Mouse (Mus musculus): ENCODE measurements at regions not wholly inside any gene's neighbourhood (a gene's known extent, or its start where the extent isn't known, plus 50 kb on each side); places are given as distances from the start of the nearest gene placed in this dataset.
A peak's percentile ranks its signal among the peaks of the same experiment; 100 is the strongest.
"Not testable (repeated sequence)": the region's sequence is repeated elsewhere in the genome, so short reads cannot be mapped to it uniquely, and the experiment has no call there.

DNA sequence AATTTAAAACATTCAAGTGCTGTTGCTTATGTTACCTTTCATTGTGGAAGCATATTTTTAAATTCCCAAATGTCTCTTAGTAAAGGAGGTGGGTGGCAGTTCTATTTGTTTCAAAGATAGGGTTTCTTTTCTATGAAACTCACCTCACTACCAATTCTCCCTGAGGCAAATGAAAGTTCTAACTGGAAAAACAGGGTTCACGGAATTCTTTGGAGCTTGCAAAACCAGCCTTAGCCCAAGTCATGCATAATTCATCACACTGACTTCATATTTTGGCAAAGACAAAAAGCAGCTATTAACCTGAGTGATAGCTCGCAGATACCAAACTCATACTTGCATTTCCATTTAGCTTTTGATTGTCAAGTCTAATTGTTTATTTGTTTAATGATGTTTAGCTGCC is 73.8 kb downstream of the Dio2 start:
- DNase-seq (ENCODE audit: low spot score) = no peak

DNA sequence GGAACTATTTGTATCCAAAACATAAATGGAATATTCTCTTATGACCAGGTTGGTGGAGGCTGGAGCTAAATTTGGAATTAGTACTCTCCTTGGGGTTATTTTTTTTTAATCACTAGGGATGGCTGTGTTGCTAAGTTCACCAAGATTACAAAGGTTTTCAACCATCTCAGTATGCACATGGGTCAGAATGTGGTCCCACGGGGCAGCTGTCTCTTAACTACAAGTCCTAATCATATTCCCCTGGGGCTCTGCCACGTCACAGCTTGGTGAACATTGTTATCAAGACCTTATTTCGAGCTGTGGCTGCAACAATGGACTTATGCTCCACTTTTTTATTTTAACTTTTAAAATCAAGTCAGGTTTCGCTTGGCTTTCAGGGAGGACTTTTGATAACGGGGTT is 92.8 kb downstream of the Dio2 start:
- no peak for DNase-seq (ENCODE audit: low spot score)

DNA sequence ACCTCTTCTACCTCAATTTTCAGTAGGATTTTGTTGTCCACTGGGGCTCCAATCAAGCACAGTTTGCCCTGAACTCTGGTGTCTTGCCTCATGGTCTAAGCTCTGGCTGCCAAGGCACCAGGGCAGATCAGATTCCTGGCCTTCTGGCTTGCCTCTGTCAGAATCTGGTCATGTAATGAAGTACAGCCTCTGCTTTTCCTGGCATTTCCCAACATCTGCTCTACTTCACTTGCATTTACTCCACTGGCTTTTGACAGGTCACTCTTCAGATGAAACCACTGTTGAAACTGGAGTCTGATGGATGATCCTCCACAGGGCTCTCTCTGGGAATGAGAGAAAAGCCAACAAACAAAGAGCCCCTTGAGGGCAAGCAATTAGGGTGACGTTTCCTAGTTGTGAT is 94.3 kb downstream of the Dio2 start:
- DNase-seq (ENCODE audit: low spot score) = no peak

DNA sequence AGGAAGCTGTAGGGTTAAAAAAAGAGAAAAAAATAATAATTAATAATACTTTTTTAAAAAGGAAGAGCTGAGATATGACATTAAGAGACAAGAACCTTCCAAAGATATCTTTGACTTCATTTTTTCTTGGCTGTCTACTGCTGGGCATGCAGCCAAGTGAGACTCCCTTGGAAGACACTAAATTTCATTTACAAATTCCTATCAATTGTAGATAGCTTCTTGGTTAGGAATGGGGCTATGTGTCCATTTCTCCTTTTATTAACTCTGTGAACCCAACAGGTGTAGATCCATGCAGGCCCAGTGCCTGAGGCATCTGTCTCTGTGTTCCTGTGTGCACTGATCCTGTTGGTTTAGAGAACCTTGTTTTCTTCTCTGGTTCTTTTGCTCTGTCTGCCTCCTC is 113.4 kb downstream of the Dio2 start:
- no peak for DNase-seq (ENCODE audit: low spot score)

DNA sequence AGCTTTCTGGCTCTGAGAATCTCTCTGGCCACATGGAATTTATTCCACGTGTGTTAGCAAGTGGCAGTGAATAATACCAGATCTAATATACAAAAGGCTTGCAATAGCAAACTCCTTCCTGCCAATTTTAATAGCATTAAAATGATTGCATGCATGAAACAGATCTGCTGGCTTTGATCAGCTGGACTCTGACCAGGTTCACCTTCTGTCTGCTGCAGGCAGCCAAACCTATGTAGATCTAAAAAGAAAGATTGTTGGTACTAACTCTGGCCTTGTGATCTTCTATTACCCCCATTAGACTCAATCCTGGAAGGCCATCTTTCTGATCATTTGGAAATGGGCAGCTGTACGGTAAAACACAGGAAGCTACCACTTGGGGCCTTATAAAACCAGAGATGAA is 114.8 kb downstream of the Dio2 start:
- DNase-seq (ENCODE audit: low spot score) = no peak

DNA sequence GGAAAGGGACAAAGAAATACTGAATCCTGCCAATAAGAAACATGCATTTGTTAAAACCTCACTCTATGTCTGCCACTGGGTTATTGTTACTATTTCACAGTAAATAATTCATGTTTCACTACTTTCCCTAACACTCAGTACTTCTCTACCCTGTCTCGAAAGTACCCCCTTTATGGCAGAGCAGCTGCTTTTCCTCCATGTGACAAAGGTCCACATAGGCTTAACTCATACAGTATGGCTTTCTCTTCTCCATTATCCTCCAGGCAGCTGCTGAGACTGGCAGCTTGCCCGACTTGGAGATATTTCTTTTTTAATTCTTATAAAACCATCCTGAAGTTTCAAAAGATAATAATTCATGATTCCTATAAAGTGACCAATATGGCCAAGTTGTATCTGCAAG is 129.4 kb downstream of the Dio2 start:
- DNase-seq (ENCODE audit: low spot score) = no peak

DNA sequence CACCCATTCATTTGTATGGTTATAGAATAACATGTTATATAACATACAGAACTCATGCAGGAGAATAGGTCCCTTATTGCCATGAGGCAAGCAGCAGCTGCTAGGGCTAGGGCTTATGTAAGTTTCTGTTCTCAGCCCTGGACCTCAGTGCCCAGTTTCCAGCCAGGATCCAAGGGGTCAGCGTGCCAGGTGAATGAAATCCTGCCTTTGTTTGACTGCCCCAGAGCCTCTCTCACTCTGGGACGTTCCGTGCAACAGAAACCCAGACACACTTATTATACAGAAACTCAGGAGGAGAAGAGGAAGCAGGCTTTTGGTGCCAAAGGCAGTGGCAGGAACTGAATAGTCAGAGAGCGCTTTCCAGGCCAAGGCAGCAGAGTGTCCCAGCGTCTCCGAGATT is 130.3 kb downstream of the Dio2 start:
- DNase-seq (ENCODE audit: low spot score) = peak; percentile 14

DNA sequence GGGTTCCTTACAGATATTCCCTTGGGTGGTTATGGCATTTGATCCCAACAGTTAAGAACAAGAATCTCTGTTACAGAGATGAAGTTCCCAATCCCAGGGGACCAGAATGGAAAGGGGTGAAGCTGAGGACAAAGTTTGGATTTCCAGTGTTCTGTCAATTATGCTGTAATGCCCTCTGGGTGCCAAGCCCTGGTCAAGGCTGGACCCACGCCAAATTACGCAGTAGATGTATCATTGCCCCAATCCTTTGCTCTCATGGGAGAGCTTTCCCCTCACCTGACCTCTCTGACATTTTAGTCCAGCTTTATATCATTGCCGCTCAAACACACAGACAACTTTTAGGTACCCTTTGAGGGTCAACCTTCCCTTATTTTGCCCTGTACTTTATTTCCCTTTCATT is 158.2 kb downstream of the Dio2 start:
- DNase-seq (ENCODE audit: low spot score) = no peak

DNA sequence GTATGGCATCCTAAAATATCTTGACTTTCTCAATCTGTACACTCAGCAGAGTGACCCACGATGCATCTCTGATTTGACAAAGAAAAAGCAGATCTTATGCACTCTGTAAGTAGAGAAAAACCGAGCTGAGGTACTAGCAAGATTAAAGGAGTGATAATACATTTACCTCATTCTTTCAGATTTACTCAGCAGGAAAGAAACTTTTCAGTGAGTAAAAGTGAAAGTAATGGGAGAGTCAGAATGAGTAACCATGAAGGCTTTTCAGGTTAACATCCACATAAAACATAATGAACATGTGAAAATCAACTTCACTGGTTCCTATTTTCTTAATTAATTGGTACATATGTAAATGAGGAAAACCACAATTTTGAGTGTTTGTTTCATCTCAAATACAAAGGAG is 162.1 kb downstream of the Dio2 start:
- DNase-seq (ENCODE audit: low spot score) = no peak

DNA sequence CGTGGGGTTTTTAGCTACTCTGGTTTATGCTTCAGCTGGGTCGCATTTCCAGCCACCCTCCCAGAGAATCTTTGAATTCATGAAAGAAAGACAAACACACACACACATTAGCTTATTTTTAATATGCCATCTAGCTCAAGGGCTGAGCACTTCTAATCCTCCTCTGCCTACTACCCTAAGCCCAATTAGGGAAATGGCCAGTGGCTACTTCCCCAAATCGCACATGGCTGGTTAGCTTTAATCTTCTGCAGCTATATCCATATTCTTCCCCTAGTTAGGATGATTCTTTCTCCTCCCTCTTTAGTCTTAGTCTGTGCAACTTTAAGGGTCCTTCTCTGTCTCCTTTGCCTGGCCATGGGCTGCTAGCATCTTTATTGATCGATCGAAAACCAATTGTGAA is 166.3 kb downstream of the Dio2 start:
- DNase-seq (ENCODE audit: low spot score) = no peak

DNA sequence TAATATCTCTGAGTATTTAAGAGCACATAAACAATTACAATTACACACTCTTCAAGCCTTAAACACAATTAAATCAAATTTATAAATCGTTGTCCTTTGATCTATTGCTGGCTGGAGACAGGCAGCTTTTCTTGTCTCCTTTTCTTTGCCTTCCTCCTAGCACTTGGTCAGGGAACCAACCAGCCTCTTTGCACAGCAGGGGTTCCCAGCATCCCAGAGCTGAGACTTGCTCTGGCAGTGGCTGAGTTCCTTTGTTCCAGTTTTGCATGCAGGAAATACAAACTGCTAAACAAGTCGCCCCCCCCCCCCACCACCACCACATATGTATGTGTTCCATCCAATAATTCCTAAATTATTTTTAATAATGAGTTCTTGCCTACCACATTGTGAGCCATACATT is 166.7 kb downstream of the Dio2 start:
- no peak for DNase-seq (ENCODE audit: low spot score)

DNA sequence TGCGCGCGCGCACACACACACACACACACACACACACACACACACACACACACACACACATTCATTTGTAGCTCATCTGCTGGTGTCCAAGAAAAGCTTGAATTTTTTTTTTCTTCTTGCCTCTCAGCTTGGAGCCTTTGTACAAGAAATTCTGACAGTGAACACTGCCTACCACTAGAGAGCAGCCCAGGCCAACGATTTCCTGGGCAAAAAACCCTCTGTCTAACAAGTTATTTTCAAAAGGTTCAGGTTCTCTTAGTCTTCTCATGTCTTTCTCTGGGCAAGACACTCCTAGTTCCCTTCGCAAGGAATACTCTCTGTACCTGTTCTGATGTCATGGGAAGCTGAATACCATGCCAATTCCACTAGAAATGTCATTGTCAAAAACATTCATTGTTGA is 171.9 kb downstream of the Dio2 start:
- peak; percentile 28 for DNase-seq (ENCODE audit: low spot score)

DNA sequence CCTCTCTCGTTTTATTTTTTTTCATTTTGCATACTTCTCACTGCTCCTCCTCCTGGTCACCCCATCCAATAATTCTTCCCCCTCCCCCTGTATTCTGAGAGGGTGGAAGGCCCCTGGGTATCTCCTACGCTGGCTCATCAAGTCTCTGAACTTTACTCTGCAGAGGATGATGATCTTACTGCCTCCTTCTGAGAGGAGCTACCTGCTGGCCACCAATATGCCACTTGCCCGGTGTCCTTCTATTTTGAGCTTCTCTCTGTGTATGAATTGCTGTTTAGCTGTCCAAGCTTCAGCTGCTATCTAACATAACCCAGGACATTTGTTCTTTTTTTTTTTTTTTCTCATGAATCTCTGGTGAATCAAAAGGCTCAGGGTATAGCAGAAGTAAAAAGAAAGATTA is 173.2 kb downstream of the Dio2 start:
- DNase-seq (ENCODE audit: low spot score) = no peak

DNA sequence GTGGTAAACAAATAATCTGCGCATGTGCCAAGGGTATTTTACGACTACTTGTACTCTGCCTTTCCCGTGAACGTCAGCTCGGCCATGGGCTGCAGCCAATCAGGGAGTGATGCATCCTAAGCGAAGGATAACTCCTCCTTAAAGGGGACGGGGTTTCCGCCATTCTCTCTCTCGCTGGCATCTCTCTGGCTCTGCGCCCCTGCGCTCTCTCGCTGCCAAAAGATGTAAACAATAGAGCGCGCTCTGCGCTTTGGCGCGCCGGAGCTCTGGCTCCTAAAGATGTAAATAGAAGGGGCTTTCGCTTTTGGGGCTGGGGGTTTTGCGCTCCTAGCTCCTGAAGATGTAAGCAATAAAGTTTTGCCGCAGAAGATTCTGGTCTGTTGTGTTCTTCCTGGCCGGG is 173.6 kb downstream of the Dio2 start:
- DNase-seq (ENCODE audit: low spot score) = not testable (repeated sequence)

DNA sequence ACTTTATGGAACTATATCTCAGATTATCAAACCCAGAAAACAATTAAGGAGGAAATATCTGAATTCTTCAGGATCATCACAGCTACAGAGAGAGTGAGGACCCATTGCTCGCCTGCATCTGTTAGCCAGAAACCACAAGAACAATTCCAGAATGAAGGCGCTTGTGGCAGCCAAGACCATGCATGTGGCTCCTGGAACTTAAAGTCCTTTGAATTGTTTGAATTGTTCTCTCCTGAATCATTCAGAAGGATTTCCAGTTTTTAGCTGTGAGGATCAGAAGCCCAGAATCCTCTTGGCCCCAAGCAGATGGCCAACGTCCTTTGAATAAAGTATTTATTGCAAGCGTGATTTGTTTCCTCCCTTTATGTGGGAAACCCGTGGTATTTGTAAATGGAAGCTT is 195.9 kb downstream of the Dio2 start:
- no peak for DNase-seq (ENCODE audit: low spot score)

All from left cerebral cortex, adult 11 months (tissue).